Mouse (Mus musculus): Measurements from ENCODE around the gene Commd1. TPM values are rescaled to one million over a fixed set of nuclear protein-coding genes. Genes with fewer than 3 reads are reported as not detected.

The Commd1 gene
- polyA plus RNA-seq, 1 experiment from 2014 or later, result 367 TPM

GRCm38 (mm10) chr11:22930129-22930528 is 52.1 kb downstream of the Commd1 start:
- no peaks in the 10 kb centered on the region for H3K27me3 ChIP-seq (replicated peaks; ENCODE audit: low read depth, poor library complexity, severe bottlenecking)
- H3K9me3 ChIP-seq, result no peaks in the 10 kb centered on the region
- no peaks in the 10 kb centered on the region; the same call in 1 of the 2 replicates for H3K36me3 ChIP-seq (replicated peaks)
- no peak for DNase-seq (ENCODE audit: low spot score)
- no peaks in the 10 kb centered on the region for H3K4me1 ChIP-seq
- no peak overlapping the region for H3K27ac ChIP-seq (replicated peaks)
- H3K4me3 ChIP-seq, result no peak overlapping the region
- 80% methylated on average over 2 of the region's 2 CpGs for WGBS

GRCm38 (mm10) chr11:22928586-22929169 is 53.5 kb downstream of the Commd1 start:
- Histone ChIP-seq H3K36me3 (replicated peaks) (no peaks in the 10 kb centered on the region; the same call in 1 of the 2 replicates), H3K4me3 (no peak overlapping the region), H3K4me1 (no peaks in the 10 kb centered on the region), H3K27me3 (replicated peaks; ENCODE audit: low read depth, poor library complexity, severe bottlenecking) (no peaks in the 10 kb centered on the region), H3K27ac (replicated peaks) (no peak overlapping the region), H3K9me3 (no peaks in the 10 kb centered on the region)
- no peak for DNase-seq (ENCODE audit: low spot score)
- 90% methylated on average over 8 of the region's 8 CpGs for WGBS

- H3K4me3 ChIP-seq, result no peak overlapping the region
- no peaks in the 10 kb centered on the region for H3K4me1 ChIP-seq
- no peaks in the 10 kb centered on the region for H3K27me3 ChIP-seq (replicated peaks; ENCODE audit: low read depth, poor library complexity, severe bottlenecking)
- H3K36me3 ChIP-seq (replicated peaks), result no peaks in the 10 kb centered on the region
- DNase-seq (ENCODE audit: low spot score), result no peak
- 83% methylated on average over 2 of the region's 2 CpGs for whole genome bisulfite sequencing
- no peak overlapping the region for H3K27ac ChIP-seq (replicated peaks)
- H3K9me3 ChIP-seq, result no peaks in the 10 kb centered on the region
Observed at GRCm38 (mm10) chr11:22923606-22924005, 58.6 kb downstream of the Commd1 start.

- Histone ChIP-seq H3K27me3 (replicated peaks; ENCODE audit: low read depth, poor library complexity, severe bottlenecking) (no peaks in the 10 kb centered on the region), H3K4me1 (no peaks in the 10 kb centered on the region), H3K4me3 (no peak overlapping the region), H3K9me3 (no peaks in the 10 kb centered on the region), H3K27ac (replicated peaks) (no peak overlapping the region), H3K36me3 (replicated peaks) (0 out of 2 replicates have a peak, but pooled peaks cover 2% of the 10 kb centered on the region)
- 87% methylated on average over 2 of the region's 2 CpGs for WGBS
- no peak for DNase-seq (ENCODE audit: low spot score)
Observed at GRCm38 (mm10) chr11:22922546-22922945, 59.6 kb downstream of the Commd1 start.

- no peaks in the 10 kb centered on the region for H3K27me3 ChIP-seq (replicated peaks; ENCODE audit: low read depth, poor library complexity, severe bottlenecking)
- H3K36me3 ChIP-seq (replicated peaks), result peaks cover 2% of the 10 kb centered on the region; the same call in 1 of the 2 replicates
- no peak overlapping the region for H3K27ac ChIP-seq (replicated peaks)
- no peaks in the 10 kb centered on the region for H3K9me3 ChIP-seq
- H3K4me3 ChIP-seq, result no peak overlapping the region
- DNase-seq (ENCODE audit: low spot score), result no peak
- WGBS, result 77% methylated on average over 2 of the region's 2 CpGs
- H3K4me1 ChIP-seq, result no peaks in the 10 kb centered on the region
Observed at GRCm38 (mm10) chr11:22919336-22919735, 62.8 kb downstream of the Commd1 start.

- Histone ChIP-seq H3K4me1 (no peaks in the 10 kb centered on the region), H3K9me3 (no peaks in the 10 kb centered on the region), H3K27ac (replicated peaks) (no peak overlapping the region), H3K4me3 (no peak overlapping the region), H3K36me3 (replicated peaks) (peaks cover 2% of the 10 kb centered on the region; the same call in 1 of the 2 replicates), H3K27me3 (replicated peaks; ENCODE audit: low read depth, poor library complexity, severe bottlenecking) (no peaks in the 10 kb centered on the region)
- 86% methylated on average over 7 of the region's 7 CpGs for WGBS
- DNase-seq (ENCODE audit: low spot score), result no peak
Observed at GRCm38 (mm10) chr11:22917786-22918185, 64.4 kb downstream of the Commd1 start.

- H3K27ac ChIP-seq (replicated peaks), result no peak overlapping the region
- no peak overlapping the region for H3K4me3 ChIP-seq
- no peaks in the 10 kb centered on the region for H3K27me3 ChIP-seq (replicated peaks; ENCODE audit: low read depth, poor library complexity, severe bottlenecking)
- DNase-seq (ENCODE audit: low spot score), result no peak
- H3K9me3 ChIP-seq, result no peaks in the 10 kb centered on the region
- no peaks in the 10 kb centered on the region for H3K4me1 ChIP-seq
- H3K36me3 ChIP-seq (replicated peaks), result peaks cover 2% of the 10 kb centered on the region; the same call in 1 of the 2 replicates
- 79% methylated on average over 4 of the region's 4 CpGs for WGBS
Observed at GRCm38 (mm10) chr11:22913744-22914143, 68.4 kb downstream of the Commd1 start.

- Histone ChIP-seq H3K9me3 (no peaks in the 10 kb centered on the region), H3K4me3 (no peak overlapping the region), H3K36me3 (replicated peaks) (no peaks in the 10 kb centered on the region), H3K27ac (replicated peaks) (no peak overlapping the region), H3K4me1 (no peaks in the 10 kb centered on the region), H3K27me3 (replicated peaks; ENCODE audit: low read depth, poor library complexity, severe bottlenecking) (no peaks in the 10 kb centered on the region)
- no peak for DNase-seq (ENCODE audit: low spot score)
- WGBS, result 95% methylated on average over 7 of the region's 7 CpGs
Observed at GRCm38 (mm10) chr11:22911831-22912230, 70.4 kb downstream of the Commd1 start.

GRCm38 (mm10) chr11:22906453-22906865 is 75.7 kb downstream of the Commd1 start:
- Histone ChIP-seq H3K4me3 (no peak overlapping the region), H3K36me3 (replicated peaks) (no peaks in the 10 kb centered on the region), H3K27me3 (replicated peaks; ENCODE audit: low read depth, poor library complexity, severe bottlenecking) (no peaks in the 10 kb centered on the region), H3K27ac (replicated peaks) (no peak overlapping the region), H3K9me3 (no peaks in the 10 kb centered on the region), H3K4me1 (no peaks in the 10 kb centered on the region)
- no peak for DNase-seq (ENCODE audit: low spot score)

- Histone ChIP-seq H3K36me3 (replicated peaks) (peaks cover 25% of the 10 kb centered on the region), H3K4me1 (no peaks in the 10 kb centered on the region), H3K27ac (replicated peaks) (no peak overlapping the region), H3K4me3 (no peak overlapping the region), H3K9me3 (no peaks in the 10 kb centered on the region), H3K27me3 (replicated peaks; ENCODE audit: low read depth, poor library complexity, severe bottlenecking) (no peaks in the 10 kb centered on the region)
- WGBS, result 84% methylated on average over 2 of the region's 2 CpGs
- DNase-seq (ENCODE audit: low spot score), result no peak
Observed at GRCm38 (mm10) chr11:22902923-22903322, 79.3 kb downstream of the Commd1 start.

GRCm38 (mm10) chr11:22900041-22900440 is 82.1 kb downstream of the Commd1 start:
- H3K36me3 ChIP-seq (replicated peaks), result peaks cover 25% of the 10 kb centered on the region
- WGBS, result 83% methylated on average over 3 of the region's 3 CpGs

GRCm38 (mm10) chr11:22897642-22898041 is 84.5 kb downstream of the Commd1 start:
- Histone ChIP-seq H3K4me1 (peaks cover 4% of the 10 kb centered on the region; the same call in 1 of the 2 replicates), H3K27me3 (replicated peaks; ENCODE audit: low read depth, poor library complexity, severe bottlenecking) (no peaks in the 10 kb centered on the region), H3K4me3 (no peak overlapping the region), H3K36me3 (replicated peaks) (peaks cover 25% of the 10 kb centered on the region), H3K27ac (replicated peaks) (no peak overlapping the region), H3K9me3 (no peaks in the 10 kb centered on the region)
- no peak for DNase-seq (ENCODE audit: low spot score)
- WGBS, result 97% methylated on average over 4 of the region's 4 CpGs

More at GRCm38 (mm10) chr11:22900041-22900440, 82.1 kb downstream of the Commd1 start:
- no peak overlapping the region for H3K4me3 ChIP-seq
- no peaks in the 10 kb centered on the region for H3K9me3 ChIP-seq
- no peak for DNase-seq (ENCODE audit: low spot score)
- no peaks in the 10 kb centered on the region for H3K4me1 ChIP-seq
- H3K27me3 ChIP-seq (replicated peaks; ENCODE audit: low read depth, poor library complexity, severe bottlenecking), result no peaks in the 10 kb centered on the region
- no peak overlapping the region for H3K27ac ChIP-seq (replicated peaks)

GRCm38 (mm10) chr11:22897127-22897526 is 85.1 kb downstream of the Commd1 start:
- H3K4me3 ChIP-seq, result no peak overlapping the region
- H3K27me3 ChIP-seq (replicated peaks; ENCODE audit: low read depth, poor library complexity, severe bottlenecking), result no peaks in the 10 kb centered on the region
- no peaks in the 10 kb centered on the region for H3K9me3 ChIP-seq
- peaks cover 25% of the 10 kb centered on the region for H3K36me3 ChIP-seq (replicated peaks)
- no peak for DNase-seq (ENCODE audit: low spot score)
- peaks cover 4% of the 10 kb centered on the region; the same call in 1 of the 2 replicates for H3K4me1 ChIP-seq
- WGBS, result 90% methylated on average over 4 of the region's 4 CpGs
- H3K27ac ChIP-seq (replicated peaks), result no peak overlapping the region

Data from embryonic facial prominence, embryonic 10.5 days (tissue).